Mouse (Mus musculus): Measurements from ENCODE around the gene Glcci1. TPM values are rescaled to one million over a fixed set of nuclear protein-coding genes. Genes with fewer than 3 reads are reported as not detected.

Glcci1 gene
- polyA plus RNA-seq, 1 experiment from 2014 or later = 4.4 TPM

DNA sequence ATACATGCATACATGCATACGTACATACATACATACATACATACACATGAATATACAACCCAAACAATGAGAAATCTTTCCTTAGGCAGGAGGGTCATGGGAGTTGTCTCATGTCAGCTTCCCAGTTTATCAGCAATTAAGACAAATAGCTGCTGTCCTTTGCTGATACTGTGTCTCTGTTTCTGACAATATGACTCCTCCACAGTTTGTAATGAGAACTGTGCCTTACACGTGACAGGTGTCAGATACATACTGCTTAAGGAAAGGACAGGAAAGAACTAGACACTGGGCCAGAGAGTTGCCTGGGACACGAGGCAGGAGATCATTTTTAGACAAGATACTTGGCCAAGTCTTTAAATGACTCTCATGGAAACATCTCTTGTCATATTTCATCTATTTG is 35.1 kb upstream of the Glcci1 start:
- H3K4me1 ChIP-seq (ENCODE audit: control insufficient read depth, insufficient read depth, low read length) = peaks cover 6% of the 10 kb centered on the region; the same call in 1 of the 2 replicates
- no peak for ATAC-seq (ENCODE audit: insufficient read depth, low FRiP score)
- H3K36me3 ChIP-seq (ENCODE audit: control insufficient read depth, insufficient read depth, low read length) = no peaks in the 10 kb centered on the region
- 64% methylated on average over 3 of the region's 3 CpGs for WGBS
- no peaks in the 10 kb centered on the region for H3K27me3 ChIP-seq (ENCODE audit: control insufficient read depth, insufficient read depth, low read length)
- H3K27ac ChIP-seq (ENCODE audit: low read length) = no peak overlapping the region
- H3K9ac ChIP-seq (ENCODE audit: low read length) = no peak overlapping the region
- no peak overlapping the region for H3K4me3 ChIP-seq (replicated peaks; ENCODE audit: low read length)
- H3K9me3 ChIP-seq (replicated peaks; ENCODE audit: control insufficient read depth, low read length) = no peaks in the 10 kb centered on the region
- no peak overlapping the region for H3K4me2 ChIP-seq (ENCODE audit: low read depth, low read length)

DNA sequence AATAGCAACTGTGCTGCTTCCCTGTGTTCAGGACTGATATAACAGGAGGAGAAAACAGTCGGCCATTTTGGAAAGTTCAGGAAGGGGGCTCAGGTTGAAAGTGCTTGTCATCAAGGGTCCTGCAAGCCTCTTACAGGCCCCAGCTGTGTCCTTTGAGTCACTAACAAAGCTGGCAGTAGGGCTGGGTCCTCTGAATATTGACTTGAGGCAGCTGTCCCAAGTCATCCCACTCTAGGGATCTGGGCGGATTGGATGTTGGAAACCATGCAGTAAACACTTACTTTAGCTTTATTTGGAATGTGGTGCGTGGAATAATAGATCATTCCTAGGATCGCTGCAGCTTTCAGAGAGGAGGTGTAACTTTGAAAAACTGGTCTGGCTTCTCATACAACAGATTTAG is 34.6 kb upstream of the Glcci1 start:
- ATAC-seq (ENCODE audit: insufficient read depth, low FRiP score) = peak; percentile 56; the same call in 1 of the 2 replicates
- H3K9ac ChIP-seq (ENCODE audit: low read length) = no peak overlapping the region
- WGBS = 45% methylated on average over 4 of the region's 4 CpGs
- peaks cover 6% of the 10 kb centered on the region; the same call in 1 of the 2 replicates for H3K4me1 ChIP-seq (ENCODE audit: control insufficient read depth, insufficient read depth, low read length)
- no peaks in the 10 kb centered on the region for H3K27me3 ChIP-seq (ENCODE audit: control insufficient read depth, insufficient read depth, low read length)
- no peak overlapping the region for H3K27ac ChIP-seq (ENCODE audit: low read length)
- no peaks in the 10 kb centered on the region for H3K9me3 ChIP-seq (replicated peaks; ENCODE audit: control insufficient read depth, low read length)
- H3K4me3 ChIP-seq (replicated peaks; ENCODE audit: low read length) = no peak overlapping the region
- H3K4me2 ChIP-seq (ENCODE audit: low read depth, low read length) = no peak overlapping the region
- no peaks in the 10 kb centered on the region for H3K36me3 ChIP-seq (ENCODE audit: control insufficient read depth, insufficient read depth, low read length)

DNA sequence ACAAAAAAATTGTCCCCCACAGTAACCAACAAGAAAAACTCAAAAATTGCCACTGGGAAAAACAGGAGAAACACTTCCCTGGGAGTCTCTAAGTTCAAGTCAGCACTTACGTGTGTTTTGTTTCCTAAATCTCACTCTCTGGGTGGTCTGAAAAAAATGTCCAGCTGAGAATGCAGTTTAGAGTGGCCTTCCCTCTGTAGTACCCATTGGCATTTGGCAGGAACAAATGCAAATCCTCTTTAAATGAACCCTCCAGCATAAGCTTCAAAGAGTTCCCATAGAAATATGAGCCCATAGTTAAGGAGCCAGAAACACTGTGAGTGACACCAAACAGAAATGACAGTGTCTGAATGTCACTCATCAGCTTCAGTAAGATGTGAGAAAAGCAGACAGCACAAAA is 30.2 kb upstream of the Glcci1 start:
- H3K9me3 ChIP-seq (replicated peaks; ENCODE audit: control insufficient read depth, low read length) = no peaks in the 10 kb centered on the region
- no peak overlapping the region for H3K4me2 ChIP-seq (ENCODE audit: low read depth, low read length)
- H3K36me3 ChIP-seq (ENCODE audit: control insufficient read depth, insufficient read depth, low read length) = no peaks in the 10 kb centered on the region
- no peaks in the 10 kb centered on the region for H3K27me3 ChIP-seq (ENCODE audit: control insufficient read depth, insufficient read depth, low read length)
- no peak overlapping the region for H3K27ac ChIP-seq (ENCODE audit: low read length)
- 43% methylated on average over 1 of the region's 1 CpGs for WGBS
- no peak overlapping the region for H3K4me3 ChIP-seq (replicated peaks; ENCODE audit: low read length)
- no peak overlapping the region for H3K9ac ChIP-seq (ENCODE audit: low read length)
- ATAC-seq (ENCODE audit: insufficient read depth, low FRiP score) = no peak
- no peaks in the 10 kb centered on the region for H3K4me1 ChIP-seq (ENCODE audit: control insufficient read depth, insufficient read depth, low read length)

DNA sequence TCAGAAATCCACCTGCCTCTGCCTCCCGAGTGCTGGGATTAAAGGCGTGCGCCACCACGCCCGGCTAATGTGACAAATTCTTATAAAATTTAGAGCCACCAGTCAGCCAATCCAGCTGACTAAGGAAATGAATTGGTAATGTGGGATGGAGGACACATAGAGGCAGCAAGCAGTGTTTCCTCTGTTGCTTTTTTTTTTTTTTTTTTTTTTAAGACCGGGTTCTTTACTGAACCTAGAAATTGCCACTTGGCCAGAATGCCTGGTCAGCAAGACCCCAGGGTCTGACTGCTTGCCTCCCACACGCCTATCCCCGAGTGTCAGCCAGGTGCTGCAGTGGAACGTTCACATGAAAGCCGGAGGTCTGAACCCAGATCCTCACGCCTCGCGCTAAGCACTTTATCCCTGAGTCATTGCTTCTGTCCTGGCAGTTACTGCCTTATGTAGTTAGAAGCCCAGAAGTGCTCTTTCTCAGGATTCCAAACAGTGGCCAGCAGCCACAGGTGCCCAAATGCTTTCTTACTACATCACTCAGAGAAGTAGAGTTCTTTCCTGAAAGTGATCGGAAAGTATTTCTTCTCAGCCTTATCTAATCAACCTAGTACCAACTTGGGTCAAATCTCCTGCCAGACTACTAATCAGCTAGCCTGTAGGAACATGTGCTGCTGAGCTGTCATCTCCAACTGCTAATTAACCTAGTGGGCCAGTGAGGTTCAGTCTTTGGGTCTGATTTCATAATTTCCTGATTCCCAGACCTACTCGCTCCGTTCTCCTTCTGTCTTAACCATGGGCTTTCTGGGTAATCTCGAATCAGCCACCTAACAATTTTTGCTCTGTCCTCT is 24.7 kb upstream of the Glcci1 start:
- H3K27me3 ChIP-seq (ENCODE audit: control insufficient read depth, insufficient read depth, low read length) = no peaks in the 10 kb centered on the region
- no peaks in the 10 kb centered on the region for H3K9me3 ChIP-seq (replicated peaks; ENCODE audit: control insufficient read depth, low read length)
- no peak overlapping the region for H3K9ac ChIP-seq (ENCODE audit: low read length)
- H3K4me2 ChIP-seq (ENCODE audit: low read depth, low read length) = no peak overlapping the region
- H3K4me1 ChIP-seq (ENCODE audit: control insufficient read depth, insufficient read depth, low read length) = peaks cover 3% of the 10 kb centered on the region
- H3K27ac ChIP-seq (ENCODE audit: low read length) = no peak overlapping the region
- H3K4me3 ChIP-seq (replicated peaks; ENCODE audit: low read length) = no peak overlapping the region
- H3K36me3 ChIP-seq (ENCODE audit: control insufficient read depth, insufficient read depth, low read length) = no peaks in the 10 kb centered on the region
- no peak for ATAC-seq (ENCODE audit: insufficient read depth, low FRiP score)
- WGBS = 90% methylated on average over 17 of the region's 17 CpGs

DNA sequence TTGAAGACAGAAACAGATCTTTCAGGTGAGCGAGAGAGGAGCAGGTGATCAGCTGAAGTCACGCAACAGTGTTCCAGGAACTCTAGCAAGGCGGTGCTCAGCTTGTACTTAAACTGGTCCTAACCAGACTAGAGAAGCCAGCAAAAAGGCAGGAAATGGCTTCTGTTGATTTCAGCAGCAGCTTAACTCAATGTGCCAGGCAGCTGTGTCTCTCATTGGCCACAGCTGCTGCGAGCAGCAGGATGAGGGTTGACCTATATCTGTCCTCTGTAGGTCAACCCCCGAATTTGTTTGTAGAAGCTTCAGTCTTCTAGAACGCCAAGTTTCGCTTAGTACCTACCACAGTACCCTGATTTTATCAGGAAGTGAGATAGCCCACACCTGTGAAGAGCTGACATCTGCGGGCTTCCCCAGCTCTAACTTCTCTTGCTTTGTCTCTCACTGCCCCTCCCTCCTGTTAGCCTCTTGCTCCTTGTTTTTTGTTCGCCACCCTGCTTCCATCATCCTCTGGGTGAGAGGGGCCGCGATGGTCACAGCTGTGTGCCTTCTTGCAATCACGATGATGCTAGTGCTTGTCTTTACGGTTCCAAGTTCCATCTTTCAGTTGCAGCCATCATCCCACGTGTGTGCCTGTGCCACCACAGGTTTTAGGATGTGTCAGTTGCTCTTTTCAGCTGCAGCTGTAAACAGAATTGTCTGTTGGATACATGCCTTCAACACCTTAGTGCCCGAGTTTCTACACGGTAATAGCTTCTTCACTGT is 23.8 kb upstream of the Glcci1 start:
- WGBS = 66% methylated on average over 16 of the region's 16 CpGs

DNA sequence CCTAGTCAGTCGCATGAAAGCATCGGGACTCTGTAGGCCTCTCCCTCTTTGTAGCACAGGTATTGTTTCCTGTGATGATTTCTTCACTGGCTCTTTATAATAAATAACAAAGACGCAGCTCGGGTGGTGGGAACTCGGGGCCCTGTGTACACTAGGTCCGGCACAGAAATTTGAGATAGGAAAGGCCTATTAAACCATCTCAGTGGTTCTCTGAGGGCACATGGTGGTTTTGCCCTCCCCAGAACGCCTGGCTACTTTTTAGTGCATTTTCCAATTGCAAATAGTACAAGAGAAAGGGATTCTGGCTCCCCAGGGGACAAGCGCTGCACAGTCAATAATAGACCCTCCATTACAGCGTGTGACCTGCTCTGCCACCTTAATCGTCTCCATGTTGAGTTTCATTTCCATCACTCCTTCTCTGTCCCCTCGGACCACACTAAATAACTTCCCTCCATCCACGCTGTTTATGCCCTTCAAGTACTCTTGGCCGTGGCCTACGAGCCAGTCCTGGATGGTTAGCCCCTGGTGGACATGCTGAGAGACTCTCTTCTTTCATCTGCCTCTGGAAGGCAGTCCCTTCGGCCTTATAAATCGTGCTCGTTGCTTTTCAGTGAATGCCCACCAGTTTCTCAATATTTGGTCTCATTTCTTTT is 22.9 kb upstream of the Glcci1 start:
- Histone ChIP-seq H3K4me3 (replicated peaks; ENCODE audit: low read length) (no peak overlapping the region), H3K27ac (ENCODE audit: low read length) (no peak overlapping the region), H3K36me3 (ENCODE audit: control insufficient read depth, insufficient read depth, low read length) (no peaks in the 10 kb centered on the region), H3K27me3 (ENCODE audit: control insufficient read depth, insufficient read depth, low read length) (no peaks in the 10 kb centered on the region), H3K9me3 (replicated peaks; ENCODE audit: control insufficient read depth, low read length) (no peaks in the 10 kb centered on the region), H3K4me2 (ENCODE audit: low read depth, low read length) (no peak overlapping the region), H3K4me1 (ENCODE audit: control insufficient read depth, insufficient read depth, low read length) (peaks cover 3% of the 10 kb centered on the region), H3K9ac (ENCODE audit: low read length) (no peak overlapping the region)
- 89% methylated on average over 17 of the region's 17 CpGs for WGBS
- no peak for ATAC-seq (ENCODE audit: insufficient read depth, low FRiP score)

More for the DNA sequence above, 23.8 kb upstream of the Glcci1 start:
- no peaks in the 10 kb centered on the region for H3K27me3 ChIP-seq (ENCODE audit: control insufficient read depth, insufficient read depth, low read length)
- H3K4me2 ChIP-seq (ENCODE audit: low read depth, low read length) = no peak overlapping the region
- peak; percentile 17; the same call in 1 of the 2 replicates for ATAC-seq (ENCODE audit: insufficient read depth, low FRiP score)
- H3K9ac ChIP-seq (ENCODE audit: low read length) = peak overlapping the region; percentile 11; the same call in 1 of the 2 replicates
- H3K9me3 ChIP-seq (replicated peaks; ENCODE audit: control insufficient read depth, low read length) = no peaks in the 10 kb centered on the region
- H3K27ac ChIP-seq (ENCODE audit: low read length) = no peak overlapping the region; the same call in 1 of the 2 replicates
- peaks cover 3% of the 10 kb centered on the region for H3K4me1 ChIP-seq (ENCODE audit: control insufficient read depth, insufficient read depth, low read length)
- no peak overlapping the region for H3K4me3 ChIP-seq (replicated peaks; ENCODE audit: low read length)
- no peaks in the 10 kb centered on the region for H3K36me3 ChIP-seq (ENCODE audit: control insufficient read depth, insufficient read depth, low read length)

DNA sequence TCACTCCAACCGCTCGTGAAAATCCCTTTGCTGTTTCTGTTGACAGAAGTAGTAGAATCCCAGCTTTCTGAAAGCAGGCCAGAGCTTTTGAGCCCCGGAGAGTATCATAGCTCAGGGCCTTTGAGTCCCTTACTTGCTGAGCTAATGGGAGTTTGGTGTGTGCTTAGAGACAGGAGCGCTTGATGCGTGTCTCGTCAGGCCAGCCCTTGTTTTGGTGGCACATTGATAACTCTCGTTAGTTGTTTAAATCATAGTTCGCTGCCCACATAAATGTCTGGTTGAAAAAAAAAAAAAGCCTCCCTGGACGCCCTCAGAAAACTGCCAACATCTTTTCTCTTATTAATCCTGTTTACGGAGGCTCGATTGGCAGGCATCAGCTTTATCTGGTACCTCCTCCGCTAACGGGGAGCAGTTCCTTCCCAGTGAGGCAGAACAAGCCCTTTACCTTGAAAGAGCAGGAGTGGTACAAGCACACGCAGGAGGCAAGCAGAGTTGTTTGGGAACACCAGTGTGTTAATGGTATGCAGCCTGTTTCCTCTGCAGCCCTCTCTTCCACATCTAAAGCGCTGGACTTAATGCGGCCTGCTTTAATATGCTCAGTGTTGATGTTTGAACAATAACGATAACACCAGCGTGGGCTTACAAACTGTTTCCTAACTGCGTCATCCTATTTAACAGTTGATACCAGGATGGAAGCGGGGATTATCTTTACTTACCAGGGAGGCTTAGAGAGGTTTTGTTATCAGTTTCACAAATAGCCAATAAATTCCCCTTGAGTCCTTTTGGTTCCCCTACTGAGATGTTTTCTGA is 22.2 kb upstream of the Glcci1 start:
- WGBS = 57% methylated on average over 20 of the region's 20 CpGs
- H3K9ac ChIP-seq (ENCODE audit: low read length) = no peak overlapping the region
- H3K36me3 ChIP-seq (ENCODE audit: control insufficient read depth, insufficient read depth, low read length) = no peaks in the 10 kb centered on the region
- no peak overlapping the region for H3K4me2 ChIP-seq (ENCODE audit: low read depth, low read length)
- H3K27ac ChIP-seq (ENCODE audit: low read length) = no peak overlapping the region
- no peaks in the 10 kb centered on the region for H3K27me3 ChIP-seq (ENCODE audit: control insufficient read depth, insufficient read depth, low read length)
- no peak for ATAC-seq (ENCODE audit: insufficient read depth, low FRiP score)
- H3K9me3 ChIP-seq (replicated peaks; ENCODE audit: control insufficient read depth, low read length) = no peaks in the 10 kb centered on the region
- peaks cover 3% of the 10 kb centered on the region for H3K4me1 ChIP-seq (ENCODE audit: control insufficient read depth, insufficient read depth, low read length)
- no peak overlapping the region for H3K4me3 ChIP-seq (replicated peaks; ENCODE audit: low read length)

DNA sequence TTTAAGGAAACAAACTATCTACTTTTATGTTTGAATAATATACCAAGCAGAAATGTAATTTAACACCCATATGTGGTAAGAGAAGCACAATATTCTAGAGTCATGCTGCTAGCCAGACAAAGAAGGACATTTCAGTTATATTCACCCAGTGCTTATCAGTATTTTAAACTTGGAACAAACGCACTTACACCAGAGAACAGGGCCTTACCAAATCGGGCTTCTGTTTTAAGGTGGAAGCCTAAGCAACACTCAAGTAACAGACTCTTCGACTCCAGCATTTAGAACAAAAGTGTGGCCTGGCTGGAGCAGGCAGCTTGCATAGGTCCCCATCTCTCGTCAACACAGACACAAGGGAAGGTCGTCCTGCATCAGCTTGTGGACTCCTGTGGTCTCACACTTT is 21.2 kb upstream of the Glcci1 start:
- Histone ChIP-seq H3K9me3 (replicated peaks; ENCODE audit: control insufficient read depth, low read length) (no peaks in the 10 kb centered on the region), H3K27me3 (ENCODE audit: control insufficient read depth, insufficient read depth, low read length) (no peaks in the 10 kb centered on the region), H3K36me3 (ENCODE audit: control insufficient read depth, insufficient read depth, low read length) (no peaks in the 10 kb centered on the region), H3K4me2 (ENCODE audit: low read depth, low read length) (no peak overlapping the region), H3K4me1 (ENCODE audit: control insufficient read depth, insufficient read depth, low read length) (peaks cover 3% of the 10 kb centered on the region), H3K9ac (ENCODE audit: low read length) (no peak overlapping the region), H3K27ac (ENCODE audit: low read length) (no peak overlapping the region), H3K4me3 (replicated peaks; ENCODE audit: low read length) (no peak overlapping the region)
- 53% methylated on average over 5 of the region's 5 CpGs for WGBS
- no peak for ATAC-seq (ENCODE audit: insufficient read depth, low FRiP score)

Data from stomach, embryonic 16.5 days (tissue).